17 mouse cellular contexts compared by ENCODE assay signal in genomic region chr7:25645074-25645473, GRCm38 (mm10). TPM values are rescaled to one million over a fixed set of nuclear protein-coding genes. Genes with fewer than 3 reads are reported as not detected.
DNase-seq lines count a peak whose midpoint lies in the region; ATAC-seq lines count a peak whose summit lies in the region.
"Had no signal": no experiment of that assay in that cellular context is flagged by ENCODE, and none has a peak within 500 bp of the region (broad histone marks: within the 10 kb centered on the region; RNA-seq: fewer than 3 reads in every experiment).

No protein-coding gene starts in this region.

- no peak for ATAC-seq in forebrain, embryonic 12.5 days (ENCODE audit: low FRiP score)
- ATAC-seq: lung, postnatal 0 days had no signal

- no peak overlapping the region for H3K9ac ChIP-seq in forebrain, embryonic 12.5 days
- H3K9ac ChIP-seq: liver, embryonic 14.5 days had no signal

- H3K4me2 ChIP-seq in forebrain, embryonic 12.5 days, result no peak overlapping the region
- H3K4me2 ChIP-seq: heart, embryonic 11.5 days had no signal

- H3K4me1 ChIP-seq in hindbrain, embryonic 10.5 days (replicated peaks), result peaks cover 13% of the 10 kb centered on the region
- peaks cover 4% of the 10 kb centered on the region; the same call in 1 of the 2 replicates for H3K4me1 ChIP-seq in forebrain, embryonic 12.5 days

- no peak overlapping the region for H3K27ac ChIP-seq in hindbrain, embryonic 10.5 days
- no peak overlapping the region for H3K27ac ChIP-seq in forebrain, embryonic 12.5 days
- H3K27ac ChIP-seq: liver, embryonic 14.5 days; midbrain, embryonic 10.5 days had no signal

- 57% methylated on average over 14 of the region's 14 CpGs for WGBS in hindbrain, embryonic 10.5 days
- WGBS in forebrain, embryonic 12.5 days, result 35% methylated on average over 14 of the region's 14 CpGs

- peaks cover 12% of the 10 kb centered on the region; the same call in 1 of the 2 replicates for H3K36me3 ChIP-seq in hindbrain, embryonic 10.5 days
- no peaks in the 10 kb centered on the region for H3K36me3 ChIP-seq in forebrain, embryonic 12.5 days (replicated peaks)

- H3K4me3 ChIP-seq in hindbrain, embryonic 10.5 days, result no peak overlapping the region
- no peak overlapping the region for H3K4me3 ChIP-seq in forebrain, embryonic 12.5 days (replicated peaks)
- H3K4me3 ChIP-seq: erythroblast, embryonic 14.5 days; midbrain, embryonic 10.5 days had no signal

- H3K9me3 ChIP-seq in hindbrain, embryonic 10.5 days, result no peaks in the 10 kb centered on the region
- H3K9me3 ChIP-seq in forebrain, embryonic 12.5 days, result no peaks in the 10 kb centered on the region
- H3K9me3 ChIP-seq: midbrain, embryonic 10.5 days had no signal

- peak; percentile 59 for DNase-seq in urinary bladder, postnatal 14 days (ENCODE audit: low spot score)
- no peak for DNase-seq in urinary bladder, adult 2 months (ENCODE audit: low spot score)
- DNase-seq in kidney, adult 18-20 months, result peak; percentile 26
- DNase-seq in kidney, postnatal 36 days, result peak; percentile 37 to 42
- peak; percentile 32 to 70 for DNase-seq in urinary bladder, postnatal 36 days (ENCODE audit: low spot score in 2 of 2)
- no peak for DNase-seq in hindbrain, embryonic 10.5 days (ENCODE audit: low spot score)
- DNase-seq: adrenal gland, postnatal 14 days; cerebellum, adult 9-11 months; gastrocnemius, postnatal 10 days had no signal

- no peaks in the 10 kb centered on the region for H3K27me3 ChIP-seq in hindbrain, embryonic 10.5 days (ENCODE audit: insufficient read depth, poor library complexity, severe bottlenecking)
- no peaks in the 10 kb centered on the region for H3K27me3 ChIP-seq in forebrain, embryonic 12.5 days

RNA-seq across cellular contexts. Expression of gene Bckdha, which starts 13.7 kb away (rescaled TPM):
- 90.1 and 102 TPM in 2 replicates for polyA plus RNA-seq in urinary bladder, adult 2 months (2012; rRNA removed)
- 45.3 and 49.4 TPM in 2 replicates for polyA plus RNA-seq in hindbrain, embryonic 10.5 days (2016; fragmentation: Nextera tagmentation; extraction: Ambion mirVana)
- polyA plus RNA-seq in forebrain, embryonic 12.5 days (2016; fragmentation: Nextera tagmentation; extraction: Ambion mirVana), result 36.1 and 38.1 TPM in 2 replicates

RNA-seq across cellular contexts. Expression of gene Exosc5, which starts 13.9 kb away (rescaled TPM):
- polyA plus RNA-seq in urinary bladder, adult 2 months (2012; rRNA removed), result 50.4 and 64.6 TPM in 2 replicates
- 75.6 and 76.4 TPM in 2 replicates for polyA plus RNA-seq in hindbrain, embryonic 10.5 days (2016; fragmentation: Nextera tagmentation; extraction: Ambion mirVana)
- polyA plus RNA-seq in forebrain, embryonic 12.5 days (2016; fragmentation: Nextera tagmentation; extraction: Ambion mirVana), result 49.8 and 51.1 TPM in 2 replicates

RNA-seq across cellular contexts. Expression of gene B3gnt8, which starts 18.6 kb away (rescaled TPM):
- polyA plus RNA-seq in urinary bladder, adult 2 months (2012; rRNA removed), result 13.2 and 14.1 TPM in 2 replicates
- 0.87 and 1.8 TPM in 2 replicates for polyA plus RNA-seq in hindbrain, embryonic 10.5 days (2016; fragmentation: Nextera tagmentation; extraction: Ambion mirVana)
- polyA plus RNA-seq in forebrain, embryonic 12.5 days (2016; fragmentation: Nextera tagmentation; extraction: Ambion mirVana), result 0.70 and 0.79 TPM in 2 replicates

RNA-seq across cellular contexts. Expression of gene Dmac2, which starts 25.9 kb away (rescaled TPM):
- polyA plus RNA-seq in urinary bladder, adult 2 months (2012; rRNA removed), result 38.9 and 44.1 TPM in 2 replicates
- 26.3 and 29.6 TPM in 2 replicates for polyA plus RNA-seq in hindbrain, embryonic 10.5 days (2016; fragmentation: Nextera tagmentation; extraction: Ambion mirVana)
- polyA plus RNA-seq in forebrain, embryonic 12.5 days (2016; fragmentation: Nextera tagmentation; extraction: Ambion mirVana), result 24.0 and 25.1 TPM in 2 replicates

RNA-seq across cellular contexts. Expression of gene Erich4, which starts 29.4 kb away (rescaled TPM):
- polyA plus RNA-seq in urinary bladder, adult 2 months (2012; rRNA removed), result not detected in 2 replicates
- polyA plus RNA-seq in hindbrain, embryonic 10.5 days (2016; fragmentation: Nextera tagmentation; extraction: Ambion mirVana), result not detected in 2 replicates
- polyA plus RNA-seq in forebrain, embryonic 12.5 days (2016; fragmentation: Nextera tagmentation; extraction: Ambion mirVana), result not detected in 2 replicates
- polyA plus RNA-seq: erythroblast, embryonic 14.5 days; G1E; heart, embryonic 11.5 days; limb, embryonic 11.5 days; lung, postnatal 0 days; midbrain, embryonic 10.5 days had no signal

Comparison
In these comparisons a context has a peak if more than half of its experiments do, and no peak if none do; other contexts are left out.
1. DNase-seq: peak in urinary bladder, postnatal 14 days (single experiment), kidney, adult 18-20 months (single experiment), kidney, postnatal 36 days (2 of 2) and urinary bladder, postnatal 36 days (2 of 2); none in urinary bladder, adult 2 months (single experiment) and hindbrain, embryonic 10.5 days (single experiment).